8 mouse cellular contexts compared by ENCODE assay signal in genomic region chr17:27095690-27096089, GRCm38 (mm10). TPM values are rescaled to one million over a fixed set of nuclear protein-coding genes. Genes with fewer than 3 reads are reported as not detected.
DNase-seq lines count a peak whose midpoint lies in the region; ATAC-seq and TF ChIP-seq lines count a peak whose summit lies in the region.

No protein-coding gene starts in this region.

- peak; percentile 69 for TF ChIP-seq CTCF in lung, postnatal 0 days (IDR thresholded peaks at IDR 0.05)

- H3K4me2 ChIP-seq in midbrain, embryonic 13.5 days (replicated peaks), result no peak overlapping the region
- no peak overlapping the region for H3K4me2 ChIP-seq in midbrain, embryonic 15.5 days
- no peak overlapping the region for H3K4me2 ChIP-seq in intestine, embryonic 15.5 days (replicated peaks)
- H3K4me2 ChIP-seq in lung, postnatal 0 days (replicated peaks; ENCODE audit: low read depth, low read length), result no peak overlapping the region

- H3K9me3 ChIP-seq in midbrain, embryonic 13.5 days, result no peaks in the 10 kb centered on the region
- H3K9me3 ChIP-seq in midbrain, embryonic 15.5 days, result no peaks in the 10 kb centered on the region
- H3K9me3 ChIP-seq in intestine, embryonic 15.5 days, result no peaks in the 10 kb centered on the region
- no peaks in the 10 kb centered on the region for H3K9me3 ChIP-seq in lung, postnatal 0 days (ENCODE audit: low read length)

- 0 out of 2 replicates have a peak overlapping the region, but pooled peaks have one; percentile 2 for H3K9ac ChIP-seq in midbrain, embryonic 13.5 days (replicated peaks)
- H3K9ac ChIP-seq in midbrain, embryonic 15.5 days, result no peak overlapping the region
- no peak overlapping the region for H3K9ac ChIP-seq in intestine, embryonic 15.5 days
- H3K9ac ChIP-seq in lung, postnatal 0 days (replicated peaks; ENCODE audit: low read depth), result no peak overlapping the region

- DNase-seq in adrenal gland, adult 2 months, result peak; percentile 40
- no peak for DNase-seq in adrenal gland, adult 8-10 months
- peak; percentile 69 for DNase-seq in lung, postnatal 0 days (ENCODE audit: low spot score)
- no peak for DNase-seq in thymus, postnatal 25 days
- DNase-seq in urinary bladder, adult 18-20 months (ENCODE audit: low spot score in 2 of 2), result no peak

- no peak for TF ChIP-seq EP300 in lung, postnatal 0 days (IDR thresholded peaks at IDR 0.05)

- no peaks in the 10 kb centered on the region for H3K4me1 ChIP-seq in midbrain, embryonic 13.5 days (replicated peaks)
- no peaks in the 10 kb centered on the region for H3K4me1 ChIP-seq in midbrain, embryonic 15.5 days
- H3K4me1 ChIP-seq in intestine, embryonic 15.5 days (replicated peaks), result no peaks in the 10 kb centered on the region
- no peaks in the 10 kb centered on the region for H3K4me1 ChIP-seq in lung, postnatal 0 days (ENCODE audit: insufficient read depth, low read depth, low read length)

- 31% methylated on average over 13 of the region's 13 CpGs for WGBS in midbrain, embryonic 13.5 days
- 26% methylated on average over 13 of the region's 13 CpGs for WGBS in midbrain, embryonic 15.5 days
- 33% methylated on average over 13 of the region's 13 CpGs for WGBS in intestine, embryonic 15.5 days
- 17% methylated on average over 13 of the region's 13 CpGs for WGBS in lung, postnatal 0 days

- H3K27me3 ChIP-seq in midbrain, embryonic 13.5 days, result no peaks in the 10 kb centered on the region
- no peaks in the 10 kb centered on the region for H3K27me3 ChIP-seq in midbrain, embryonic 15.5 days (replicated peaks)
- H3K27me3 ChIP-seq in intestine, embryonic 15.5 days (replicated peaks), result no peaks in the 10 kb centered on the region
- no peaks in the 10 kb centered on the region for H3K27me3 ChIP-seq in lung, postnatal 0 days (replicated peaks; ENCODE audit: insufficient read depth, low read length)

- H3K27ac ChIP-seq in midbrain, embryonic 13.5 days, result no peak overlapping the region
- H3K27ac ChIP-seq in midbrain, embryonic 15.5 days, result no peak overlapping the region
- H3K27ac ChIP-seq in intestine, embryonic 15.5 days, result no peak overlapping the region
- no peak overlapping the region for H3K27ac ChIP-seq in lung, postnatal 0 days (ENCODE audit: low read length)

- H3K36me3 ChIP-seq in midbrain, embryonic 13.5 days, result no peaks in the 10 kb centered on the region
- no peaks in the 10 kb centered on the region for H3K36me3 ChIP-seq in midbrain, embryonic 15.5 days (replicated peaks)
- H3K36me3 ChIP-seq in intestine, embryonic 15.5 days, result 0 out of 2 replicates have a peak, but pooled peaks cover 23% of the 10 kb centered on the region
- no peaks in the 10 kb centered on the region; the same call in 1 of the 2 replicates for H3K36me3 ChIP-seq in lung, postnatal 0 days (ENCODE audit: insufficient read depth, low read length)

- H3K4me3 ChIP-seq in midbrain, embryonic 13.5 days (replicated peaks), result no peak overlapping the region
- H3K4me3 ChIP-seq in midbrain, embryonic 15.5 days, result no peak overlapping the region
- no peak overlapping the region for H3K4me3 ChIP-seq in intestine, embryonic 15.5 days (replicated peaks)
- H3K4me3 ChIP-seq in lung, postnatal 0 days (ENCODE audit: low read depth, low read length), result no peak overlapping the region

- peak; percentile 63; the same call in 1 of the 2 replicates for ATAC-seq in midbrain, embryonic 13.5 days
- no peak for ATAC-seq in midbrain, embryonic 15.5 days (replicated peaks)
- ATAC-seq in intestine, embryonic 15.5 days, result peak; percentile 53
- ATAC-seq in lung, postnatal 0 days, result peak; percentile 86

RNA-seq across cellular contexts. Expression of gene Uqcc2, which starts 38.0 kb away (rescaled TPM):
- 100 to 1,000 TPM; 218 to 406 TPM for total RNA-seq in adrenal gland, adult 2 months (2021)
- polyA plus RNA-seq in adrenal gland, adult 2 months (2012; rRNA removed), result 132 and 172 TPM in 2 replicates
- total RNA-seq in adrenal gland, adult 8-10 months (2022), result 100 to 1,000 TPM; 252 to 380 (median 304) TPM
- polyA plus RNA-seq in midbrain, embryonic 13.5 days (2015; fragmentation: Nextera tagmentation; extraction: Ambion mirVana), result 356 and 378 TPM in 2 replicates
- polyA plus RNA-seq in midbrain, embryonic 15.5 days (2015; fragmentation: Nextera tagmentation; extraction: Ambion mirVana), result 365 and 372 TPM in 2 replicates
- 266 and 272 TPM in 2 replicates for polyA plus RNA-seq in intestine, embryonic 15.5 days (2015; fragmentation: Nextera tagmentation; extraction: Ambion mirVana)
- polyA plus RNA-seq in lung, postnatal 0 days (2015; fragmentation: Nextera tagmentation; extraction: Ambion mirVana), result 155 and 176 TPM in 2 replicates

RNA-seq across cellular contexts. Expression of gene Itpr3, which starts 38.6 kb away (rescaled TPM):
- 1 to 10 TPM; 5.0 to 6.7 TPM for total RNA-seq in adrenal gland, adult 2 months (2021)
- 6.0 and 6.9 TPM in 2 replicates for polyA plus RNA-seq in adrenal gland, adult 2 months (2012; rRNA removed)
- 10 to 100 TPM in 2 of 4 experiments, 1 to 10 TPM in 2; 7.6 to 16.6 (median 11.2) TPM for total RNA-seq in adrenal gland, adult 8-10 months (2022)
- 0.68 and 1.3 TPM in 2 replicates for polyA plus RNA-seq in midbrain, embryonic 13.5 days (2015; fragmentation: Nextera tagmentation; extraction: Ambion mirVana)
- polyA plus RNA-seq in midbrain, embryonic 15.5 days (2015; fragmentation: Nextera tagmentation; extraction: Ambion mirVana), result 0.78 and 0.80 TPM in 2 replicates
- polyA plus RNA-seq in intestine, embryonic 15.5 days (2015; fragmentation: Nextera tagmentation; extraction: Ambion mirVana), result 13.0 and 14.5 TPM in 2 replicates
- 3.6 and 3.9 TPM in 2 replicates for polyA plus RNA-seq in lung, postnatal 0 days (2015; fragmentation: Nextera tagmentation; extraction: Ambion mirVana)

Comparison
In these comparisons a context has a peak if more than half of its experiments do, and no peak if none do; other contexts are left out.
1. DNase-seq: peak in adrenal gland, adult 2 months (single experiment) and lung, postnatal 0 days (single experiment); none in adrenal gland, adult 8-10 months (single experiment), thymus, postnatal 25 days (single experiment) and urinary bladder, adult 18-20 months (0 of 2).